Mouse (Mus musculus) lung, embryonic 16.5 days (tissue): ENCODE measurements around the gene Ntm. TPM values are rescaled to one million over a fixed set of nuclear protein-coding genes. Genes with fewer than 3 reads are reported as not detected.

Experiments
- ATAC-seq: fragments of 200-750 bp; cut with Nextera tagmentation; 2 replicates; pipeline ENCODE4 v1.8.0; 2017; ENCODE audit warnings: low read depth, mild to moderate bottlenecking, moderate library complexity
- H3K27ac ChIP-seq: fragments of 300-500 bp; sonication (generic); 2 replicates; pipeline ENCODE4 v1.5.1; 2014; ENCODE audit warnings: mild to moderate bottlenecking, control low read depth, low read length
- H3K27me3 ChIP-seq: fragments of 300-500 bp; sonication (generic); 2 replicates; pipeline ENCODE4 v1.6.1; 2014; ENCODE audit warnings: low read depth, low read length, mixed read lengths; ENCODE audit not compliant: control insufficient read depth, insufficient read depth
- H3K36me3 ChIP-seq: fragments of 300-500 bp; sonication (generic); 2 replicates; pipeline ENCODE4 v1.6.1; 2014; ENCODE audit warnings: low read length; ENCODE audit not compliant: control insufficient read depth, insufficient read depth
- H3K4me1 ChIP-seq: fragments of 300-500 bp; sonication (generic); replicated peaks from 2 replicates; pipeline ENCODE4 v1.6.1; 2014; ENCODE audit warnings: low read length, mixed read lengths; ENCODE audit not compliant: control insufficient read depth, insufficient read depth
- H3K4me2 ChIP-seq: fragments of 300-500 bp; sonication (generic); 2 replicates; pipeline ENCODE4 v1.6.1; 2014; ENCODE audit warnings: low read depth, low read length, control low read depth
- H3K4me3 ChIP-seq: fragments of 300-500 bp; sonication (generic); 2 replicates; pipeline ENCODE4 v1.5.1; 2014; ENCODE audit warnings: mild to moderate bottlenecking, low read length, control low read depth
- H3K9ac ChIP-seq: fragments of 300-500 bp; sonication (generic); 2 replicates; pipeline ENCODE4 v1.6.1; 2014; ENCODE audit warnings: low read length, control low read depth
- H3K9me3 ChIP-seq: fragments of 300-500 bp; sonication (generic); 2 replicates; pipeline ENCODE4 v1.6.1; 2016; ENCODE audit warnings: low read length; ENCODE audit not compliant: control insufficient read depth
- WGBS: fragments of 180-500 bp; shearing (Covaris S2); extraction: QIAGEN DNeasy Blood & Tissue Kit; methylation state at CpG from one replicate; pipeline ENCODE4 v1.1.7; 2014; 5-methylcytosine and 5-hydroxymethylcytosine counted together
- polyA plus RNA-seq: library from polyadenylated mRNA; unstranded; fragments of >200 nt; fragmentation: Nextera tagmentation; extraction: Ambion mirVana; gene quantifications from 2 replicates; pipeline ENCODE4 v1.2.1, GENCODE M21; 2015

The Ntm gene
- polyA plus RNA-seq, 1 experiment from 2014 or later, result 16.3 TPM

DNA sequence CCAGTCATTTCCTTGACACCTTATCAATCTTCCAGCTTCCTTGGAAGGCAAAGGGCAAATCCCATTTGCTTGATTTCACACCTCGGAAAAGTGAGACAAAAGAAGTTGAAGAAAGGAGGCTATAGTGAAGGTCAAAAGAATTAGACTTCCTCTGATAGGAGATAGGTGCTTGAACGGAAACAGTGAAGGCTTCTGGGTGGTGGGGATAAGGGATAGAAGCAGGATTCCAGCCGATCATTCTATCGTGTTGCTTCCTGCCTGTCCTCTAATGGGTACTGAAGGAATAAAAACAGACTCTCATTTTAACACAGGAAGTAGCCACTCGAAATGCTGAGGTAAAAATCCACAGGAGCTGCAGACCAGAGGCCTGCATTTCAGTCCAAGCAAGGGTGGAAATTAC, 191.1 kb downstream of the Ntm start:
- H3K9ac ChIP-seq, result no peak overlapping the region
- H3K27me3 ChIP-seq, result no peaks in the 10 kb centered on the region
- no peak overlapping the region for H3K4me2 ChIP-seq
- H3K27ac ChIP-seq, result no peak overlapping the region
- peaks cover 2% of the 10 kb centered on the region; the same call in 1 of the 2 replicates for H3K4me1 ChIP-seq
- no peaks in the 10 kb centered on the region for H3K9me3 ChIP-seq
- H3K4me3 ChIP-seq, result no peak overlapping the region
- no peaks in the 10 kb centered on the region for H3K36me3 ChIP-seq
- ATAC-seq, result no peak
- WGBS, result 8% methylated on average over 5 of the region's 5 CpGs

- Histone ChIP-seq H3K4me3 (no peak overlapping the region), H3K9me3 (no peaks in the 10 kb centered on the region), H3K4me1 (peaks cover 2% of the 10 kb centered on the region; the same call in 1 of the 2 replicates), H3K27ac (no peak overlapping the region), H3K4me2 (0 out of 2 replicates have a peak overlapping the region, but pooled peaks have one; percentile 0), H3K27me3 (no peaks in the 10 kb centered on the region), H3K9ac (no peak overlapping the region), H3K36me3 (no peaks in the 10 kb centered on the region)
- 35% methylated on average over 23 of the region's 23 CpGs for WGBS
- 0 out of 2 replicates have a peak, but pooled peaks have one; percentile 20 for ATAC-seq
These were observed 191.7 kb downstream of the Ntm start for GRCm38 (mm10) chr9:29771071-29771785.

DNA sequence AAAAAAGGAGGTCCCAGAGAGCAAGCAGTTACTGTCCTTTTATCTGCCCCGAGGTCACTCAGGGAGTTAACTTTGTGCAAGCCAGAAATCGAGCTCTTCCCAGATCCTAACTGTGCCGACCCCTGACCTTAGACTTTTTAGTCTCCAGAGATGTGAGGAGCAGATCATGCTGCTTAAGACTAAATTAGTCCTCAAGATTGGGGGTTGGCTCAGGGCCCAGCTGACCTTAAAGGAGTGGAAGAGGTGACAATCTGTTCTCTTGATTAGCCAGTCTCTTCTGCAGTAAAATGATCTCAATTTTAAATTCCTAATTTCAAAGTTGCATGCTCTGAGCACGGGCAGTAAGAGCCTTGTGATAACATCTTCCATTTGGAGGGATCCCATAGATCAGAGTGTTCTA, 193.6 kb downstream of the Ntm start:
- 52% methylated on average over 4 of the region's 4 CpGs for WGBS

DNA sequence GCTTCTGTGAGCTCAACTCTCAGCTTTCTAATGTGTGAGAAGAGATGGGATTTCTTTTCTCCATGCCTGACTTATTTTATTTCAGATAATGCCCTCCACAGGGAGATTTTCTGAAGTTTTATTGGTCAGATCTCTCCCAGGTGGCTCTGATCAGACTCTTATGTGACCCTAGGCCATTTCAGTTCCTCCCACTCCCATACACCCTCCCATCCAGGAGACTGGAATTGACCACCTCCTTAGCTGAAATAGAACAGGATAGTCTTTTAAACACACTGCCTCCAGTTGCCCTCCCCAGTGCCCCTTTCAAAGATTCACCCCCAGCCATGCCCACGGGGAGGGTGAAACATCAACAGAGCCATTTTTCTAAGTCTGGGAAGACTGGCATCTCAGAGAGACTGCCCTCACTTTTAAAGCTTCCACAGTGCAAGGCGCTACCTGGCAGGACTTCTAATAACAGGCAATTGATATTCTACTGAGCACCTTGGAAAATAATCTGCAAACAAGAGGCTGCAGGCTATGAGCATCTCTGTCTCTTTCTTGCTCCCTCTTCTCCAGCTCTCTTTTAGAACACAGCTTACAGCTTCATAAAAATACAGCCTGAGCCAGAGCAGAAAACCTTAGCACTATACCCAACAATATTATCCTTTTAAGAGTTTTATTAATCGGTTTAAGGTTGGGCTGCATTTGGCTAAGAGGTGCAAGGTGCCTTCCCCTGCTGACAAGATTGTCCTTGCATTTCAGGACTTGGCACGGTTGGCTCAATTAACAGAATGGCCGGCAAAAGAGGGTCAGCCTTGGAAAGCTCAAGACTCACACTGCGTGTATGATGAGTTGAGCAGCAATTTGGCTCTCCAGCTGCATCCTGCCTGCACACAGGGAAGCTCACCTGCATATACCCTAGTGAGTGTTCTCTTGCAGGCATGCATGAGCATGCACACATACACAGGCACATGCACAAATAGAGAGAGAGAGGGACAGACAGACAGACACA, 196.7 kb downstream of the Ntm start:
- WGBS, result 66% methylated on average over 6 of the region's 6 CpGs
- Histone ChIP-seq H3K36me3 (no peaks in the 10 kb centered on the region), H3K27me3 (no peaks in the 10 kb centered on the region), H3K4me1 (peaks cover 2% of the 10 kb centered on the region; the same call in 1 of the 2 replicates), H3K4me2 (no peak overlapping the region), H3K27ac (no peak overlapping the region), H3K4me3 (no peak overlapping the region), H3K9me3 (no peaks in the 10 kb centered on the region), H3K9ac (no peak overlapping the region)
- no peak for ATAC-seq

More for the DNA sequence above, 193.6 kb downstream of the Ntm start:
- Histone ChIP-seq H3K9me3 (no peaks in the 10 kb centered on the region), H3K4me1 (peaks cover 2% of the 10 kb centered on the region; the same call in 1 of the 2 replicates), H3K4me2 (no peak overlapping the region), H3K27ac (no peak overlapping the region), H3K9ac (no peak overlapping the region), H3K27me3 (no peaks in the 10 kb centered on the region), H3K36me3 (no peaks in the 10 kb centered on the region), H3K4me3 (no peak overlapping the region)
- ATAC-seq, result no peak

DNA sequence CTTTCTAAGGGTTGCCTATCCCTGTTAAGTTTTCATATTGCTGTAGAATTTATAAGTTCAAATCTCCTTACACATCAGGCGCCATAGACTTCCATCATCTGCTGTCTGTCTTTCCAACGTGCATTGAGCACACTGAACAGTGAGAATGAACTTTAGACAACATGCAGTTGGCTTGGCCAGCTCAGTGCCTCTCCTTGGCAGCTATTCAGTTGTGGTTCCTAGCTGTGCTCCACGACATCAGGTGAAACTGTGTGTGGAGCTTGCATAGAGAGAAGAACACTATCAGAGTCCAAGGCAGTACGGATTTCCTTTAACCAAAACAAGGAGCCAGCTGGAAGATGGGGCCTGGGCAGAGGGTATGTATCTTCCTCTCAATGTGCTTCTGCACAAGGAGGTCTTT, 199.6 kb downstream of the Ntm start:
- ATAC-seq, result no peak
- H3K27ac ChIP-seq, result no peak overlapping the region
- H3K4me1 ChIP-seq, result no peaks in the 10 kb centered on the region; the same call in 1 of the 2 replicates
- no peaks in the 10 kb centered on the region for H3K36me3 ChIP-seq
- H3K4me2 ChIP-seq, result no peak overlapping the region
- 73% methylated on average over 4 of the region's 4 CpGs for WGBS
- no peaks in the 10 kb centered on the region for H3K27me3 ChIP-seq
- H3K4me3 ChIP-seq, result no peak overlapping the region
- no peaks in the 10 kb centered on the region for H3K9me3 ChIP-seq
- no peak overlapping the region for H3K9ac ChIP-seq

GRCm38 (mm10) chr9:29761952-29762586, 200.9 kb downstream of the Ntm start:
- 46% methylated on average over 8 of the region's 8 CpGs for WGBS
- Histone ChIP-seq H3K4me2 (no peak overlapping the region), H3K36me3 (no peaks in the 10 kb centered on the region), H3K27me3 (no peaks in the 10 kb centered on the region), H3K27ac (no peak overlapping the region), H3K4me1 (no peaks in the 10 kb centered on the region; the same call in 1 of the 2 replicates), H3K9ac (no peak overlapping the region), H3K4me3 (no peak overlapping the region), H3K9me3 (no peaks in the 10 kb centered on the region)
- no peak for ATAC-seq

DNA sequence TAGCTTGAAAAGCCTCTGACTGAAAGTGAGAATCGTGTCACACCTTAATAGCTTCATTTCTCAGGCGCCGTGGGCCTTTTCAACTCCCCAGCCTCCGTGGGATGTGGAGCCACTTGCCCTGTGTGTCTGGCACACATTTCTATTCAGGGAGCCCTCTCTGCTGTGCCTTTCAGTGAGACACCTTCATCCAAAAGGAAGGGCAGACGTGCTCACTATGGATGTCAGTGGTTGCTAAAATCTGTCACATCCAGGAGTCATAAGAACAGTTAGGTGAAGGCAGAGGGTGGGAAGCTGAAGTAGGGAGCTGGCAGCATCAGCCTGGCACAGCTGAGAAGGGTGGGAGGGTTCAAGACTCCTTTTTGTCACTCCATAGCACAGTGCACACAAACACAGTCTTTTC, 201.4 kb downstream of the Ntm start:
- ATAC-seq, result no peak
- Histone ChIP-seq H3K27me3 (no peaks in the 10 kb centered on the region), H3K27ac (no peak overlapping the region), H3K36me3 (no peaks in the 10 kb centered on the region), H3K9me3 (no peaks in the 10 kb centered on the region), H3K4me2 (no peak overlapping the region), H3K4me3 (no peak overlapping the region), H3K9ac (no peak overlapping the region), H3K4me1 (no peaks in the 10 kb centered on the region; the same call in 1 of the 2 replicates)
- 81% methylated on average over 5 of the region's 5 CpGs for WGBS

DNA sequence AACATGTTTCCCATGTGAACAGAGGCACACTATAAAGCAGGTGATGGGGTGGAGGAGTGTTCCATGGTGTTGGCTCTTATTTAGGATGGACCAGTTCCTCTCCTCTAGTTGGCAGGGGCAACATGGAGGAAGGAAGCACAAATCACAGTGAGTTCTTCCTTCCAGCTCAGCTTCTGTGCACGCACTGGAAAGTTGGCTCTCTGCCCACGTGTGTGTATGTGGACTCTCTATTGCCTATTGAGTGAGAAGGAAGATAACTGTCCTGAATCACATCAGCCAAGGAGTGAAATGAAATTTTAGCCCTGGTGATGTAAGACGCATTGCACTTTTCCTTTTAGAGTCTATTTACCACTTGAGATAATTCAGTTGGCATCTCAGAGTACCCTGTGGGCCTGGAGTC, 203.0 kb downstream of the Ntm start:
- Histone ChIP-seq H3K9me3 (no peaks in the 10 kb centered on the region), H3K27ac (no peak overlapping the region), H3K27me3 (no peaks in the 10 kb centered on the region), H3K9ac (no peak overlapping the region), H3K4me2 (no peak overlapping the region), H3K36me3 (no peaks in the 10 kb centered on the region), H3K4me3 (no peak overlapping the region), H3K4me1 (no peaks in the 10 kb centered on the region; the same call in 1 of the 2 replicates)
- peak; percentile 7; the same call in 1 of the 2 replicates for ATAC-seq
- 31% methylated on average over 3 of the region's 3 CpGs for WGBS
